Mouse (Mus musculus) heart, postnatal 0 days (tissue): ENCODE data around the gene Hist1h2bj.

Experiments
- CTCF ChIP-seq: IDR thresholded peaks from 2 replicates; pipeline ENCODE4 v1.5.1; 2016; ENCODE audit warnings: antibody characterized with exemption, control low read depth, low read depth
- EP300 ChIP-seq: IDR thresholded peaks from 2 replicates; pipeline ENCODE4 v1.6.1; 2016; ENCODE audit warnings: antibody characterized with exemption, low read depth

- TF ChIP-seq CTCF (no peak), EP300 (no peak)
Measured at GRCm38 (mm10) chr13:22014411-22014845, 28.6 kb upstream of the Hist1h2bj start.
